Mouse (Mus musculus): ENCODE measurements around the gene Grwd1. TPM values are rescaled to one million over a fixed set of nuclear protein-coding genes. Genes with fewer than 3 reads are reported as not detected.
A peak's percentile ranks its signal among the peaks of the same experiment; 100 is the strongest.

Gene Grwd1
- polyA plus RNA-seq, 1 experiment from 2014 or later: 43.9 TPM

DNA sequence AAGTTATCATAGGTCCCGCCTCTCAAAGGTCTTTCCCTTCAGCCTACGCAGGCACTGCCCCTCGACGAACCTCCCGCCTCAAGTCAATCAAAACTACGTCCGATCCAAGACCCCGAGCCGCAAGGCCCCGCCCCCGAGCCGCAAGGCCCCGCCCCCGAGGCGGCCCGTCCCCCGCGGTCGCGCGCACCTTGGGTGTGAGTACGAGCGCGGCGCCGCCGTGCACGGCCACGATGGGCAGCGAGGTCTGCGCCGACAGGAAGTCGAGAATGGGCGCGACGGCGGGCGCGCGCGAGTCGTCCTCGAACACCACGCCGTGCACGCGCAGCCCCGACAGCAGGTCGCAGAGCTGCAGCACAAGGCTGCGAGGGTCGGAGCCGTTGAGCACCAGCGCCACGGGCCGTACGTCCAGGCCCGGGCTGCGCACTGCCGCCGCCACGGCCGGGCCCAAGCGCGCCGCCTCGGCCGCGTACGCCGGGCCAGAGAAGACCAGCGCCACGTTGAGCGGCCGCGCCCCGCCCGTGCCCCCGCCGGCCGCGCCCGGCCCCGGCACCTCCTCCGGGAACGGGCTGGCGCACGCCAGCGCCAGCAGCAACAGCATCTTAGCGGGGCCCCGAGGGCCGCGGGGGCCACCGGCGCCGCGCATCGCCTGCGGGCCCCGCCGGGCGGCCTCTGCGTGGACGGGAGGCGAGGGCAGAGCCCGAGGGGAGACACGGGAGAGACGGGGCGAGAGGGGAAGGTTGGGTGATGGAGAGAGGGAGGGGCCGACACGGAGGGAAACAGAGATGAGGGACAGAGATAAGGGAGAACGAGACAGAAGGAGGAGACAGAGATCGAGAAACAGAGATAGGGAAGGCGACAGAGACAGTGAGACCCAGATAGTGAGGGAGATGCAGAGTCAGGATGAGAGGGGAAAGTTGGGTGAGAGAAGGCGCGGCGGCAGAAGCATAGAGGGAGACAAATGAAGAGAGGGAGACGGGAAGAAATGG is 35.5 kb upstream of the Grwd1 start:
- Histone ChIP-seq H3K9me3 (replicated peaks) (no peaks in the 10 kb centered on the region), H3K4me1 (replicated peaks) (peaks cover 44% of the 10 kb centered on the region), H3K27me3 (replicated peaks) (peaks cover 61% of the 10 kb centered on the region), H3K36me3 (no peaks in the 10 kb centered on the region), H3K27ac (ENCODE audit: poor library complexity, severe bottlenecking) (no peak overlapping the region), H3K9ac (peak overlapping the region; percentile 88), H3K4me2 (peak overlapping the region; percentile 88), H3K4me3 (peak overlapping the region; percentile 69)
- under 1% methylated on average over 117 of the region's 117 CpGs for WGBS
- peak; percentile 69 for ATAC-seq (ENCODE audit: insufficient number of reproducible peaks, low FRiP score)

DNA sequence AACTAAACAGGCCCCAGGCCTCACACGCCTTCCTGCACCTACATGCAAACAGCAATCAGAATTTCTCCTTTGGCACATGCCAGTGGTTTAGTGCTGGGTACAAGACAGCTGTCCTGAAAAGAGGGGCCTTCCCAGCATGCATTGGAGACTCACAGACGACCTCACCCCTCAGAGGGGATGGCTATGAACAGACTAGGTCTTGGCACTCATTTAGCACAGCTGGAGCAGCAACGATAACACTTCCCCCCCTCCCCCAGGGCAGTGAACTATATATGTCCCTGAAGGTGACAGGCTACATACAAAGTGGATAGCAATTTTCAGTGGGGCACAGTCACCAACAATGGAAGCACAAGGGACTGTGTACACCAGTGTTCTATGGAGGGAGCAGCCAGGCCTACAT is 33.7 kb upstream of the Grwd1 start:
- ATAC-seq (ENCODE audit: insufficient number of reproducible peaks, low FRiP score): no peak
- no peak overlapping the region for H3K9ac ChIP-seq
- H3K9me3 ChIP-seq (replicated peaks): no peaks in the 10 kb centered on the region
- no peak overlapping the region for H3K4me3 ChIP-seq
- H3K27me3 ChIP-seq (replicated peaks): peaks cover 59% of the 10 kb centered on the region
- 54% methylated on average over 3 of the region's 3 CpGs for WGBS
- no peak overlapping the region for H3K4me2 ChIP-seq
- H3K4me1 ChIP-seq (replicated peaks): peaks cover 30% of the 10 kb centered on the region
- no peak overlapping the region for H3K27ac ChIP-seq (ENCODE audit: poor library complexity, severe bottlenecking)
- no peaks in the 10 kb centered on the region for H3K36me3 ChIP-seq

DNA sequence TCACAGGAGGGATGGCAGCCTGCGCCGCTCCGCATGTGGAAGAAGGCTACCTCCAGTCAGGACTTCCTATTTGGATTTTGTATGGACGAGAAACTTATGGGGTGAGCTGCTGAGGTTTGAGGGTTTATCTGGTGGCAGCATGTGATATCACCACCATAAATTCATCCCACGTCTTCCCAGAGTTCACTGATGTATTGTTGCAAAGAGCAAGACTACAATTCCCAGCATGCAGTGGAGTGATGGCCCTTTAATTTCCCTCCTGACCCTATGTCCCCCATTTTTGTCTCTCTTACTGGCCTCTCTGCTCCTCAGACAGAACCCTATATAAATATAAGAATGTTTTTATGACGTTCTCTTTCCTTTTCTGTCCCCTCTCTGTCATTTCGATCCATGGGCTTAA is 32.1 kb upstream of the Grwd1 start:
- no peak overlapping the region for H3K27ac ChIP-seq (ENCODE audit: poor library complexity, severe bottlenecking)
- H3K4me3 ChIP-seq: no peak overlapping the region
- WGBS: 79% methylated on average over 7 of the region's 7 CpGs
- peaks cover 16% of the 10 kb centered on the region for H3K4me1 ChIP-seq (replicated peaks)
- no peak overlapping the region for H3K4me2 ChIP-seq
- no peaks in the 10 kb centered on the region for H3K9me3 ChIP-seq (replicated peaks)
- no peak overlapping the region for H3K9ac ChIP-seq
- no peak for ATAC-seq (ENCODE audit: insufficient number of reproducible peaks, low FRiP score)
- peaks cover 59% of the 10 kb centered on the region for H3K27me3 ChIP-seq (replicated peaks)
- no peaks in the 10 kb centered on the region for H3K36me3 ChIP-seq

DNA sequence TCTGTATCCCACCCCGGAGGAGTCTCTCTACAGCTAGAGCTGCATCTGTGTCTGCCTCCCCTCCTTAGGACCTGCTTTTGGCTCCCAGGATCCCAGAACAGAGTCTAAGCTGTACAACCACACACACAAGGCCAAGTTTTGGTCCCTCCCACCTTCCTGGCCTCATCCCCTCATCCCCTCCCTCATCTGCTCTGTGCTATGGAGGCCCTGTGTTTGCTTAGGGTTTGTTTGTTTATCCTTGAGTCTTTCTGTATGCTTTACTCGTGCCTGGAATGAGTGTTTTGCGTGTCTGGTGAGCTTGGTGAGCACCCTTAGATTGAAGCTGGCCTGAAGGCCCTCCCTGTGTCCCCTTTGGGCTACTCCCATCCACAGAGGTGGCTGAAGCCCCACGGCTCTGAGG is 28.3 kb upstream of the Grwd1 start:
- Histone ChIP-seq H3K4me1 (replicated peaks) (peaks cover 15% of the 10 kb centered on the region), H3K4me2 (no peak overlapping the region), H3K27me3 (replicated peaks) (peaks cover 83% of the 10 kb centered on the region), H3K27ac (ENCODE audit: poor library complexity, severe bottlenecking) (no peak overlapping the region), H3K9me3 (replicated peaks) (no peaks in the 10 kb centered on the region), H3K36me3 (no peaks in the 10 kb centered on the region), H3K4me3 (no peak overlapping the region), H3K9ac (no peak overlapping the region)
- ATAC-seq (ENCODE audit: insufficient number of reproducible peaks, low FRiP score): no peak
- 54% methylated on average over 4 of the region's 4 CpGs for WGBS

DNA sequence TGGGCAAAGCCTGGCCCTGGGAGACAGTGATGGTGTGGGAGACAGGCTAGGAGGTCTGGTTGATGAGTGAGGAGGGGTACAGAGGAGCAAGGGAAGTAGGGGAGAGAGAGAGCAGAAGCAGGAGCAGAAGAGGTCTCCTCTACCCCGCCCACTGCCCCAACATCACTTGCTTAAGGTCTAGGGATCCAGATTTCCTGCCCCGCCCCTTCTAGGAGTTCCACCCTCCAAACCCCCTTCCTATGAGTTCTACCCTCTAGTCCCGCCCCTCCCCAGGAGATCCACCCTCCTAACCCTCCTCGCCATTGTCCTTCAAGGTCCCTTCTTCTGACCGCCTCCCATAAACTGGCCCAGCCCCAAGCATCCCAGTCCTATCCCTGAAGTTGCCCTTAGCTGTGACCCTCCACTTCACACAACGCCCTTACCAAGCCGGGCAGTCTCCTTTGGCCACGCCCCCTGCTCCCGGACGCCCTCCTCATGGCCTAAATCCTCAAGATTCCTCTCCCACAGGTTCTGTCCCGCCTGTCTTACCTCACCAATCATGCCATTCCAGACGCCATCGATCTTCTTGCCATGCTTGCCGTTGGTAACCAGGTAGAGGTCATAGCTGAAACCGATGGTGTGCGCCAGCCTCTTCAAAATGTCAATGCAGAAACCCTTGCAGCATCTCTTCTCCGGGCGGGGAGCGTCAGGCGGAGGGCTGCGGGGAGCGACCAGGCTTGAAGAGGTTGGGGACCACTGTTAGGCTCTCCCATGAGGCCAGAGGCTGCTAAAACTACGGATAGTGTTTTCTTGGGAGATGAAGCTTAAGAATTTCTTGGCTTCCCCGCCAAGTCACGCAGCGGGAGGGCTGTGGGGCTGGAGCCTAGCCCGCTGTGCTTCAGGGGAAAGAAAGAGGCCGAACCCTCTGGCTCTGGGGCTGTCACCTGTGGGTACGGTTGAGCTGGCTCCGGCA is 26.5 kb upstream of the Grwd1 start:
- Histone ChIP-seq H3K4me2 (peak overlapping the region; percentile 79), H3K4me3 (peak overlapping the region; percentile 42), H3K27me3 (replicated peaks) (peaks cover 76% of the 10 kb centered on the region), H3K9me3 (replicated peaks) (no peaks in the 10 kb centered on the region), H3K27ac (ENCODE audit: poor library complexity, severe bottlenecking) (no peak overlapping the region), H3K9ac (peak overlapping the region; percentile 50), H3K4me1 (replicated peaks) (peaks cover 15% of the 10 kb centered on the region), H3K36me3 (no peaks in the 10 kb centered on the region)
- ATAC-seq (ENCODE audit: insufficient number of reproducible peaks, low FRiP score): peak; percentile 37; the same call in 1 of the 2 replicates
- WGBS: under 1% methylated on average over 30 of the region's 30 CpGs

DNA sequence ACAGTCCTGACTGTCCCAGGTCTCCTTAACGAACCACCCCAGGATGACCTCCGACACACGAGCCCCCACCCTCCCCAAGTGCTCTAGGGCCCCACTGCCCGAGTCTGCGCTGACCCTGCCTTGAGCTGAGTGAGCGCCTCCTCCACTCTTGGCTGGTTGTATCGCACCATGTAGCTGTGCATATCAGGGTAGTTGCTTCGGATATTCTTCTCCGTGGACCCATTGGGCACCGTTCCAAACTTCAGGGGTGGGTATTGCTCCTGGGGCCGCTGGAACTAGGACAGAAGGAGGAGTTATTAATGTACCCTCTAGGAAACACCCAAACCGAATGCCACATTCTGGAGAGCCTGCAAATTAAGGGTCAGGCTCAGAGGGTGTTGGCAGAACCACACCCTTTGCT is 22.3 kb upstream of the Grwd1 start:
- H3K27me3 ChIP-seq (replicated peaks): peaks cover 60% of the 10 kb centered on the region
- no peak for ATAC-seq (ENCODE audit: insufficient number of reproducible peaks, low FRiP score)
- no peaks in the 10 kb centered on the region for H3K9me3 ChIP-seq (replicated peaks)
- H3K36me3 ChIP-seq: no peaks in the 10 kb centered on the region
- no peak overlapping the region for H3K27ac ChIP-seq (ENCODE audit: poor library complexity, severe bottlenecking)
- peaks cover 15% of the 10 kb centered on the region for H3K4me1 ChIP-seq (replicated peaks)
- H3K9ac ChIP-seq: no peak overlapping the region
- WGBS: 79% methylated on average over 12 of the region's 12 CpGs
- H3K4me3 ChIP-seq: no peak overlapping the region
- H3K4me2 ChIP-seq: no peak overlapping the region

DNA sequence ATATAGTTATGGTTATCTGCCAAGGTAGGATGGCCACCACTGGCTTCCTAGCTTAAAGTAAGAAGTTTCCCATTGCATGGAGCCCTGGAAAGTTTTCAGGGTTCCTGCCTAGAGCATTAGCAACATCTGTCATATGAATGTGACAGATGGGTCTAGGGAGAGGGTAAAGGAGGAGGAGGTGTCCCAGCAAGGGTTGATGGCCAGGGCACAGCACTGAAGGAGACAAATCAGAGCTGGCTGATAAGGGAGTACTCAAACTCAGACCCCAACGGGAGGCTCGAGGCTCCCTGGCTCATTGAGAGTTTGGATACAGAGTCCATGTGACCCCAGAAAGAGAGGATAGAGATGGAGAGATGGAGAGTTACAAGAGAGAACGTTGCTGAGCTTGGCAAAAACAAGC is 19.9 kb upstream of the Grwd1 start:
- Histone ChIP-seq H3K36me3 (no peaks in the 10 kb centered on the region), H3K4me2 (no peak overlapping the region), H3K27ac (ENCODE audit: poor library complexity, severe bottlenecking) (no peak overlapping the region), H3K9ac (no peak overlapping the region), H3K4me3 (no peak overlapping the region), H3K4me1 (replicated peaks) (no peaks in the 10 kb centered on the region), H3K27me3 (replicated peaks) (peaks cover 43% of the 10 kb centered on the region), H3K9me3 (replicated peaks) (no peaks in the 10 kb centered on the region)
- no peak for ATAC-seq (ENCODE audit: insufficient number of reproducible peaks, low FRiP score)
- 44% methylated on average over 3 of the region's 3 CpGs for WGBS

DNA sequence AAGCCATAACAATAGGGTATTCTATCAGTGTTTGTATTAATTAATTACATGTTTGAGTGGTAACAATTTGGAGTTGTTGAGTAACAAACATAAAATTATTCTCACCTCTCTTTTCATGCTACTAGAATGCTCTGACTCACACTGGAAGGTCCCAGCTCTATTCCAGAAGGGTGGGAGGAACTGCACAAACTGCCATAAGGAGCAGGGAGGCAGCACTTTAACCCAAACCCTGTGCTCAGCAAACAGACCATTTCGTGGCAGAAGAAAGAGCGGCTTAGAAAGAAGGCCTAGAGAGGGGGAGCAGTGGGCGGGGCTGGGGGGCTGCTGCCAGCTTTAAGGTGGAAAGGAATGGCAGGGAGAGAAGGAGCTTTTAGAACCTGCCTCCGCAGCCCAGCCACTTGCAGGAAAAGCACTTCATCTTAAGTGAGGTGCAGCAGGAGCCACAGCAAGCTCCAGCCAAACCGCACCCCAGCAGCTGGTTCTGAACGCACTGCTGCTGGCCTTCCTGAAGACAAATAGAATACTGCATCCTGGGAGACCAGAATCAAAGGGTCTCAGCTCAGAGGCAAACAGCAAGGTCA is 17.8 kb upstream of the Grwd1 start:
- no peak for ATAC-seq (ENCODE audit: insufficient number of reproducible peaks, low FRiP score)
- H3K27ac ChIP-seq (ENCODE audit: poor library complexity, severe bottlenecking): no peak overlapping the region
- peaks cover 42% of the 10 kb centered on the region for H3K27me3 ChIP-seq (replicated peaks)
- no peaks in the 10 kb centered on the region for H3K36me3 ChIP-seq
- no peak overlapping the region for H3K4me3 ChIP-seq
- no peak overlapping the region for H3K9ac ChIP-seq
- H3K4me1 ChIP-seq (replicated peaks): no peaks in the 10 kb centered on the region
- H3K4me2 ChIP-seq: no peak overlapping the region
- 30% methylated on average over 6 of the region's 6 CpGs for WGBS
- no peaks in the 10 kb centered on the region for H3K9me3 ChIP-seq (replicated peaks)

DNA sequence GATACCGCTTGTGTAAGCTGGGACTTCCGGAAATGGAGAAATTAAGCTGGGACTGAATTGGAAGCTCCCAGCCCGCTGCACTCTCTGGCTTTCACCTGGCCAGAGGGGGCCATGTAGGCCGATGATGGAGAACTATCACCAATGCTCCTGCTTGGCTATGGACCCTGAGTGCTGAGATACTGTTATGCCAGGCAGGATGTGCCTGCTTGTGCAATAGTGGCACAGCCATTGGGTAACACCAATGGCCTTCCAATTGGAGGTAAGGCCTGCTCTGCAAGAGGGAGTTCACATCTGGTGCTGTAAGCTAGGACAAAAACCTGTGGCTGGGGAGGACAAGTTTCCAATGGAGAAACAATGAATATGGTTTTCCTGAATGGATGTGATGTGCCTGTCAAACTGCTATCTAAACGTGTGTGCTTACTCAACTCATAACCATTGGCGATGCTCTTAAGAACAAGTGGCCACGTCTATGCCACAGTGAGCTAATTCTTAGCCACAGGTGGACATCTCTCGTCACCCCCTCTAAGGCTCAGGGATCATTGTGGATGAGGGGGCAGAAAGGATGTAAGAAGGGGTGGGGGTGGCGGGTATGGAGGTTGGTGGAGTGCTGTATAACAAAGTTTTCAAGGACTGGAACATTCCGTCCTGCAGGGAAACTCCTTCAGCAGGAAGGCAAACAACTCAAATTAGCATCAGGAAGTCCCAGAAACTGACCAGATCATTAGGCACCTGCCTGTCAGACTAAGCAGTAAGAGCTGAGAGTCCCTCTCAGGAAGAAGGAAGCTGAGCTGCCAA is 12.4 kb upstream of the Grwd1 start:
- WGBS: 78% methylated on average over 10 of the region's 10 CpGs

DNA sequence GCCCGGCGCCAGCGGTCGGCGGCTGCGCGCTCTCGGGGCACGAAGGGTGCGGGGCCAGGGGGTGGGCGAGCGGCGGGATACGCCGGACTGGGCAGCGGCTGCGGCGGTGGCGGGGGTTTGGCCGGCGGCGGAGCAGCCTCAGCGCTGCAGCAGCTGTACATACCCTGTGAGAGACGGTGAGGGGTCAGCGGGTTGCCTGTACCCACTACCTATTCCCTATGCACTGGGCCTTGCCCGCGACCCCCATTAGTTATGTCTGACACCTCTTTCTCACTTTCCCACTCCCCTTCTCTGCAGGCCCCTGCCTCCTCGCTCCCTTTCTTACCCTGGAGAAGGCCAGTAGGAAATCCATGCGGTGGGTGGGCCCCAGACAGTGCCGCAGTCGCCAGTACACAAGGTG is 3.2 kb upstream of the Grwd1 start:
- H3K4me2 ChIP-seq: peak overlapping the region; percentile 69
- H3K4me3 ChIP-seq: peak overlapping the region; percentile 52
- H3K4me1 ChIP-seq (replicated peaks): peaks cover 22% of the 10 kb centered on the region
- H3K27ac ChIP-seq (ENCODE audit: poor library complexity, severe bottlenecking): no peak overlapping the region
- ATAC-seq (ENCODE audit: insufficient number of reproducible peaks, low FRiP score): no peak
- H3K9me3 ChIP-seq (replicated peaks): peaks cover 7% of the 10 kb centered on the region; the same call in 1 of the 2 replicates
- WGBS: 2% methylated on average over 26 of the region's 31 CpGs
- H3K36me3 ChIP-seq: peaks cover 4% of the 10 kb centered on the region; the same call in 1 of the 2 replicates
- H3K9ac ChIP-seq: peak overlapping the region; percentile 35; the same call in 1 of the 2 replicates
- peaks cover 61% of the 10 kb centered on the region for H3K27me3 ChIP-seq (replicated peaks)

More for the DNA sequence above, 12.4 kb upstream of the Grwd1 start:
- Histone ChIP-seq H3K4me3 (no peak overlapping the region), H3K4me2 (no peak overlapping the region), H3K9ac (no peak overlapping the region), H3K9me3 (replicated peaks) (peaks cover 7% of the 10 kb centered on the region; the same call in 1 of the 2 replicates), H3K4me1 (replicated peaks) (no peaks in the 10 kb centered on the region), H3K27me3 (replicated peaks) (peaks cover 54% of the 10 kb centered on the region), H3K36me3 (no peaks in the 10 kb centered on the region), H3K27ac (ENCODE audit: poor library complexity, severe bottlenecking) (no peak overlapping the region)
- ATAC-seq (ENCODE audit: insufficient number of reproducible peaks, low FRiP score): no peak

Measured in heart, embryonic 12.5 days (tissue).